Mouse (Mus musculus) adrenal gland, postnatal 14 days (tissue): Measurements from ENCODE around the gene Spg20. TPM values are rescaled to one million over a fixed set of nuclear protein-coding genes. Genes with fewer than 3 reads are reported as not detected.

ENCODE experiments used
- DNase-seq: peaks from one replicate; pipeline ENCODE4 v3.0.0; 2021; ENCODE audit warnings: mixed read lengths
- microRNA-seq, 2 experiments: library from miRNA; unstranded; fragments of <30 nt; microRNA quantifications; one replicate each; pipeline ENCODE4 v1.2.0; 2021
- total RNA-seq: library from RNA; stranded (reverse); gene quantifications from 2 replicates; pipeline ENCODE4 v1.2.3, GENCODE M21; 2021

Spg20 gene
- total RNA-seq, 1 experiment from 2014 or later: 43.0 TPM

- DNase-seq: no peak
Observed at GRCm38 (mm10) chr3:55147156-55147555, 35.2 kb downstream of the Spg20 start.

- no peak for DNase-seq
Observed at GRCm38 (mm10) chr3:55148091-55148490, 36.2 kb downstream of the Spg20 start.

- DNase-seq: peak; percentile 70
Observed at GRCm38 (mm10) chr3:55151656-55152433, 39.9 kb downstream of the Spg20 start.

GRCm38 (mm10) chr3:55152673-55153334 is 40.9 kb downstream of the Spg20 start:
- DNase-seq: no peak

GRCm38 (mm10) chr3:55154163-55154562 is 42.3 kb downstream of the Spg20 start:
- DNase-seq: no peak

- no peak for DNase-seq
Observed at GRCm38 (mm10) chr3:55157413-55157812, 45.5 kb downstream of the Spg20 start.

GRCm38 (mm10) chr3:55161144-55161543 is 49.2 kb downstream of the Spg20 start:
- DNase-seq: no peak

- DNase-seq: no peak
Observed at GRCm38 (mm10) chr3:55163510-55163909, 51.6 kb downstream of the Spg20 start.

GRCm38 (mm10) chr3:55172478-55172877 is 60.6 kb downstream of the Spg20 start:
- no peak for DNase-seq

- no peak for DNase-seq
Observed at GRCm38 (mm10) chr3:55177271-55177670, 65.4 kb downstream of the Spg20 start.

GRCm38 (mm10) chr3:55181766-55182165 is 69.9 kb downstream of the Spg20 start, which contains the start of gene Sohlh2:
Sohlh2 (plus strand) TSS chr3:55182028.
- no peak for DNase-seq

Small RNAs within 50 kb of the gene (microRNA-seq; reads per million reads assigned to microRNA genes)
- 0 reads per million in 2 experiments for gene Gm22029

Other genes starting within 250 kb of the Spg20 start
- gene Sertm1, start 196.2 kb upstream of the Spg20 start, total RNA-seq: not detected in 2 replicates
- gene Ccna1, start 56.6 kb upstream of the Spg20 start, total RNA-seq: 0.49 and 0.89 TPM in 2 replicates
- gene Ccdc169, start 25.2 kb downstream of the Spg20 start, total RNA-seq: 0.19 TPM in 1 of 2 replicates, not detected in the other
- gene Sohlh2, start 69.9 kb downstream of the Spg20 start, total RNA-seq: not detected in 2 replicates
- gene Dclk1, start 130.3 kb downstream of the Spg20 start, total RNA-seq: 5.0 and 16.9 TPM in 2 replicates